Mouse (Mus musculus) CD8-positive naive resting alpha-beta T cell, adult 2 months (primary cell): Measurements from ENCODE around the gene Manba.

Experiments used
- DNase-seq, 2 experiments: peaks; one replicate each; pipeline ENCODE4 v3.0.0; 2022; ENCODE audit warnings: low read depth in 2 of 2, low spot score in 2 of 2

Gene Manba

GRCm38 (mm10) chr3:135616730-135617129 lies 131.3 kb downstream of the Manba start:
- DNase-seq, result no peak
